Mouse (Mus musculus): Measurements from ENCODE around the gene Nedd4.

DNA sequence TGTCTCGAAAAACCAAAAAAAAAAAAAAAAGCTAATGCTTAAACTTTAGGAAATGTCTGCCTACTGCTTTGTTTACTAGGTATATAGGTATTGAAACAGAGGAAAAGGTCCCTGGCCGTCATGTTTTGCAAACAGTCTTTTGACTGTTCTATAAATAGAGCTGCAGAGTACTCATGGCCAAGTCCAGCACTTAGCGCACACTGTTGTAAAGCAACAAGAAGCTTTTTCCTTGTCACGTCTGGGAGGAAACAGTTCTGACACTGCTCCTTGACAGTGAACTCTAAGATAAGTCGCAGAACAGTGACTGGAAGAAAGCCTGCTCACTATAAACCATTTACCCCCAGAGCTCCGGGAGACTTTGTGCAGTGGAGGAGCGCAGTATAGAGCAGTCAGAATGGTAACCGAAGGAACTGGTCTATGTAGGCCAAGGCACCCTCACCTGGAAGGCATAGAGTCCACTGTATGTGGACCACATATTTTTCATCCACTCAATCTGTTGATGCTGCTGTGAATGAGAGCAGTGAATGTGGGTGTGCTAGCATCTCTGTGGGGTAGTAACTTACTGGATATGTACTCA lies 19.6 kb downstream of the Nedd4 start:
- TF ChIP-seq CTCF (IDR thresholded peaks at IDR 0.05; ENCODE audit: borderline replicate concordance, control insufficient read depth, extremely low read depth, insufficient read depth, low read length, poor library complexity) (no peak), POLR2A (IDR thresholded peaks at IDR 0.05; ENCODE audit: control insufficient read depth, extremely low read depth, insufficient read depth, low read length, poor library complexity) (no peak)
